10 mouse cellular contexts compared by ENCODE assay signal in genomic region chr11:73223966-73224365, GRCm38 (mm10). TPM values are rescaled to one million over a fixed set of nuclear protein-coding genes. Genes with fewer than 3 reads are reported as not detected.
DNase-seq lines count a peak whose midpoint lies in the region; ATAC-seq lines count a peak whose summit lies in the region.
"Had no signal": no experiment of that assay in that cellular context is flagged by ENCODE, and none has a peak within 500 bp of the region (broad histone marks: within the 10 kb centered on the region; RNA-seq: fewer than 3 reads in every experiment).

No protein-coding gene starts in this region.

- no peaks in the 10 kb centered on the region for H3K4me1 ChIP-seq in midbrain, embryonic 16.5 days (ENCODE audit: control insufficient read depth, insufficient read depth, low read length)
- H3K4me1 ChIP-seq: embryonic facial prominence, embryonic 15.5 days; neural tube, embryonic 12.5 days had no signal

- no peaks in the 10 kb centered on the region; the same call in 1 of the 2 replicates for H3K9me3 ChIP-seq in midbrain, embryonic 16.5 days (replicated peaks; ENCODE audit: control insufficient read depth, low read length, poor library complexity, severe bottlenecking)
- H3K9me3 ChIP-seq: embryonic facial prominence, embryonic 15.5 days had no signal

- H3K4me3 ChIP-seq in midbrain, embryonic 16.5 days (ENCODE audit: low read depth, low read length), result no peak overlapping the region
- H3K4me3 ChIP-seq: embryonic facial prominence, embryonic 15.5 days; neural tube, embryonic 12.5 days had no signal

- no peak for ATAC-seq in cerebellum, adult (ENCODE audit: insufficient number of reproducible peaks, low FRiP score, low TSS enrichment)
- no peak for ATAC-seq in midbrain, embryonic 16.5 days

- H3K27me3 ChIP-seq in midbrain, embryonic 16.5 days (ENCODE audit: control insufficient read depth, insufficient read depth, low read depth, low read length), result no peaks in the 10 kb centered on the region
- H3K27me3 ChIP-seq: embryonic facial prominence, embryonic 15.5 days; neural tube, embryonic 12.5 days had no signal

- H3K36me3 ChIP-seq in midbrain, embryonic 16.5 days (ENCODE audit: control insufficient read depth, insufficient read depth, low read length), result no peaks in the 10 kb centered on the region
- H3K36me3 ChIP-seq: embryonic facial prominence, embryonic 15.5 days; neural tube, embryonic 12.5 days had no signal

- no peak overlapping the region for H3K27ac ChIP-seq in midbrain, embryonic 16.5 days (ENCODE audit: low read length)
- H3K27ac ChIP-seq: embryonic facial prominence, embryonic 15.5 days; neural tube, embryonic 12.5 days had no signal

- no peak overlapping the region for H3K9ac ChIP-seq in midbrain, embryonic 16.5 days (ENCODE audit: low read depth, low read length)
- H3K9ac ChIP-seq: embryonic facial prominence, embryonic 15.5 days; neural tube, embryonic 12.5 days had no signal

- peak; percentile 9 to 18 for DNase-seq in cerebellum, adult 18-20 months
- DNase-seq in thymus, postnatal 4 days, result peak; percentile 17
- DNase-seq in thymus, adult 18-20 months, result no peak
- DNase-seq in kidney, postnatal 14 days, result peak; percentile 28
- DNase-seq in urinary bladder, adult 2 months (ENCODE audit: low spot score), result no peak
- DNase-seq in Muller cell, postnatal 12 days (ENCODE audit: inconsistent ontology term), result no peak

- no peak overlapping the region for H3K4me2 ChIP-seq in midbrain, embryonic 16.5 days (ENCODE audit: low read length)
- H3K4me2 ChIP-seq: embryonic facial prominence, embryonic 15.5 days; neural tube, embryonic 12.5 days had no signal

- 70% methylated on average over 2 of the region's 2 CpGs for WGBS in midbrain, embryonic 16.5 days

RNA-seq across cellular contexts. Expression of gene Trpv1, which starts 10.1 kb away (rescaled TPM):
- polyA plus RNA-seq in urinary bladder, adult 2 months (2012; rRNA removed), result 0.37 and 0.38 TPM in 2 replicates
- polyA plus RNA-seq in midbrain, embryonic 16.5 days (2015; fragmentation: Nextera tagmentation; extraction: Ambion mirVana), result 0.20 and 0.38 TPM in 2 replicates

RNA-seq across cellular contexts. Expression of gene Shpk, which starts 24.7 kb away (rescaled TPM):
- polyA plus RNA-seq in urinary bladder, adult 2 months (2012; rRNA removed), result 11.5 and 12.7 TPM in 2 replicates
- 2.1 and 2.4 TPM in 2 replicates for polyA plus RNA-seq in midbrain, embryonic 16.5 days (2015; fragmentation: Nextera tagmentation; extraction: Ambion mirVana)

RNA-seq across cellular contexts. Expression of gene Ctns, which starts 25.1 kb away (rescaled TPM):
- 32.5 and 37.5 TPM in 2 replicates for polyA plus RNA-seq in urinary bladder, adult 2 months (2012; rRNA removed)
- polyA plus RNA-seq in midbrain, embryonic 16.5 days (2015; fragmentation: Nextera tagmentation; extraction: Ambion mirVana), result 18.6 and 20.1 TPM in 2 replicates

RNA-seq across cellular contexts. Expression of gene Trpv3, which starts 43.2 kb away (rescaled TPM):
- 0.32 and 0.34 TPM in 2 replicates for polyA plus RNA-seq in urinary bladder, adult 2 months (2012; rRNA removed)
- polyA plus RNA-seq in midbrain, embryonic 16.5 days (2015; fragmentation: Nextera tagmentation; extraction: Ambion mirVana), result 0.19 and 0.31 TPM in 2 replicates

RNA-seq across cellular contexts. Expression of gene Tax1bp3, which starts 47.1 kb away (rescaled TPM):
- polyA plus RNA-seq in urinary bladder, adult 2 months (2012; rRNA removed), result 101 and 131 TPM in 2 replicates
- polyA plus RNA-seq in midbrain, embryonic 16.5 days (2015; fragmentation: Nextera tagmentation; extraction: Ambion mirVana), result 132 and 145 TPM in 2 replicates

Comparison
In these comparisons a context has a peak if more than half of its experiments do, and no peak if none do; other contexts are left out.
1. DNase-seq: peak in cerebellum, adult 18-20 months (2 of 2), thymus, postnatal 4 days (single experiment) and kidney, postnatal 14 days (single experiment); none in thymus, adult 18-20 months (0 of 2), urinary bladder, adult 2 months (single experiment) and Muller cell, postnatal 12 days (single experiment).